Mouse (Mus musculus): ENCODE data around the gene Utp11.

DNA sequence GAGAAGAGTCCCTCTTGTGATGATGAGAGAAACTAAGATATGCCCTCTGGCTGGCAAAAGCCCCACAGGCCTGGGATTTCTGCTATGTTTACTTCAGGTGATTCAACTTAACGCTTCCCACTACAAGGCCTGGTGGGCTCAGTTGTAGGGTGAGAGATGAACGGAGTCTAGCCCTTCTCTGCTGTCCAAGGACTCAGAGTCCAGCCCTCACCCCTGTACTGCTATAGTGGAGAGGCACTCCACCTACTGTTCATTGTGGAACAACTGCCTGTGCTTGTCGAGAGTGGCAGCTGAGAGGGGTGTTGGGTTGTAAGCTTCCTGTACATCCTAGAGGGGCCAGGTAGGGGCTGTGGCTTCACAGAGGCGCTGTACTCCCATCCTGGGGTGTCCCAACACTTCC is 44.6 kb upstream of the Utp11 start:
- TF ChIP-seq EP300 (optimal IDR thresholded peaks at IDR 0.05), result no peak
- peak; percentile 49 for TF ChIP-seq CTCF (IDR thresholded peaks at IDR 0.05; ENCODE audit: low read depth)
